Mouse (Mus musculus): ENCODE results near the gene Pfkp.

- no peak for TF ChIP-seq CTCF (IDR thresholded peaks at IDR 0.05; ENCODE audit: insufficient read depth, low read depth, low read length)
- no peak for TF ChIP-seq POLR2A (IDR thresholded peaks at IDR 0.05; ENCODE audit: insufficient read depth, low read depth, low read length)
Measured at GRCm38 (mm10) chr13:6535287-6535932, 113.2 kb downstream of the Pfkp start.

Measured in olfactory bulb, adult 2 months (tissue).